Mouse (Mus musculus) E14TG2a.4 (cell line): ENCODE results near the gene Fgd4.

ENCODE experiments used
- CTCF ChIP-seq: conservative IDR thresholded peaks from 2 replicates; pipeline ENCODE4 v1.5.1; 2014; ENCODE audit warnings: low read length
- NANOG ChIP-seq: IDR thresholded peaks from 2 replicates; pipeline ENCODE4 v1.6.1; 2014; ENCODE audit warnings: borderline replicate concordance, low read length, mixed read lengths
- POU5F1 ChIP-seq: IDR thresholded peaks from 2 replicates; pipeline ENCODE4 v1.6.1; 2014; ENCODE audit warnings: low read length, borderline replicate concordance

DNA sequence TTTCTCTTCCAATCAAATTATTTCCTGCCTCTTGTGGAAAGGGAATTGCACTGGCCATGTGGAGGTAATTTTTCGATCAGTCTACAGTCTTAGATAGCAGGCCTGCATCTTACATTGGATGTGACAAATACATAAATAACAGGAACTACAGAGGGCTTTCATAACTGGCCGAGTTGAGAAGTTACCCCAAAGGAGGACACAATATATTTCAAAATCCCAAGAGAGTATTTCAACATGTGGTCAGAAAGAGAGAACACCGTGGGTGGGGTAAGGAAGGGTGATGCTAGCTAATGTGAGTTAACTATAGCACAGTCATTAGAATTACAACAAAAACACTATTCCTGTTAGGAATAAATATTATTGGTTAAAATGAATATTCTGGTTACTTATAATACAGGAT lies 29.0 kb downstream of the Fgd4 start:
- no peak for TF ChIP-seq CTCF
- TF ChIP-seq NANOG: no peak
- no peak for TF ChIP-seq POU5F1
